ENCODE assay signal across 8 mouse cellular contexts in genomic region chr13:40868844-40869587, GRCm38 (mm10). TPM values are rescaled to one million over a fixed set of nuclear protein-coding genes. Genes with fewer than 3 reads are reported as not detected.
DNase-seq lines count a peak whose midpoint lies in the region; ATAC-seq and TF ChIP-seq lines count a peak whose summit lies in the region.

No protein-coding gene starts in this region.

- ATAC-seq in intestine, embryonic 16.5 days, result peak; percentile 82
- ATAC-seq in forebrain, embryonic 13.5 days, result no peak
- no peak for ATAC-seq in hindbrain, postnatal 0 days
- ATAC-seq in frontal cortex, adult (ENCODE audit: low TSS enrichment), result no peak

- no peak overlapping the region for H3K4me2 ChIP-seq in CH12.LX (ENCODE audit: insufficient read depth, low read depth, poor library complexity, severe bottlenecking)
- peak overlapping the region; percentile 12; the same call in 1 of the 2 replicates for H3K4me2 ChIP-seq in intestine, embryonic 16.5 days (ENCODE audit: low read depth, low read length)
- no peak overlapping the region for H3K4me2 ChIP-seq in forebrain, embryonic 13.5 days
- H3K4me2 ChIP-seq in hindbrain, postnatal 0 days (ENCODE audit: low read depth, low read length), result no peak overlapping the region

- intact Hi-C loops in left cerebral cortex, postnatal 25 days (cut with DNase I), result no loop called here

- no peak overlapping the region for H3K27ac ChIP-seq in CH12.LX (ENCODE audit: insufficient read depth, low read depth)
- H3K27ac ChIP-seq in intestine, embryonic 16.5 days (ENCODE audit: low read length), result peak overlapping the region; percentile 50
- H3K27ac ChIP-seq in forebrain, embryonic 13.5 days, result no peak overlapping the region
- H3K27ac ChIP-seq in hindbrain, postnatal 0 days, result no peak overlapping the region

- TF ChIP-seq POLR2A in CH12.LX (IDR thresholded peaks at IDR 0.05; ENCODE audit: low read depth, low read length), result no peak

- dilution Hi-C loops in CH12.LX (cut with MboI; ENCODE audit: extremely low pct_ligation_motif_present, extremely low pct_unique_long_range_greater_than_20kb, low sequenced_read_pairs), result no loop called here

- peak; percentile 7 for DNase-seq in CH12.LX (ENCODE audit: extremely low read depth)
- peak; percentile 26 for DNase-seq in T-cell, adult 2 months (ENCODE audit: low spot score)
- peak; percentile 65 for DNase-seq in lung, postnatal 25 days (ENCODE audit: low spot score)
- DNase-seq in left cerebral cortex, postnatal 25 days (ENCODE audit: low spot score in 2 of 2), result no peak
- DNase-seq in hindbrain, postnatal 0 days (ENCODE audit: low spot score), result no peak

- TF ChIP-seq RAD21 in CH12.LX (IDR thresholded peaks at IDR 0.05; ENCODE audit: low read depth, low read length), result no peak

- WGBS in intestine, embryonic 16.5 days, result 14% methylated on average over 16 of the region's 16 CpGs
- WGBS in forebrain, embryonic 13.5 days, result 39% methylated on average over 16 of the region's 16 CpGs
- 36% methylated on average over 15 of the region's 16 CpGs for WGBS in hindbrain, postnatal 0 days

- H3K4me1 ChIP-seq in CH12.LX (ENCODE audit: control insufficient read depth in 1 of 2, insufficient read depth in 2 of 2), result peaks cover 0 to 3% of the 10 kb centered on the region in 2 experiments; a peak in 1 of 4 replicates
- H3K4me1 ChIP-seq in intestine, embryonic 16.5 days (ENCODE audit: control insufficient read depth, insufficient read depth, low read length), result peaks cover 16% of the 10 kb centered on the region
- no peaks in the 10 kb centered on the region for H3K4me1 ChIP-seq in forebrain, embryonic 13.5 days
- no peaks in the 10 kb centered on the region for H3K4me1 ChIP-seq in hindbrain, postnatal 0 days (ENCODE audit: insufficient read depth, low read length)

- in situ Hi-C loops in CH12.LX (cut with MboI; ENCODE audit: low pct_ligation_motif_present, low pct_unique_long_range_greater_than_20kb, low sequenced_read_pairs), result no loop called here

- H3K9me3 ChIP-seq in CH12.LX (replicated peaks; ENCODE audit: low read length), result peaks cover 5% of the 10 kb centered on the region
- H3K9me3 ChIP-seq in intestine, embryonic 16.5 days (ENCODE audit: control insufficient read depth, low read length), result no peaks in the 10 kb centered on the region
- H3K9me3 ChIP-seq in forebrain, embryonic 13.5 days (replicated peaks), result no peaks in the 10 kb centered on the region
- no peaks in the 10 kb centered on the region for H3K9me3 ChIP-seq in hindbrain, postnatal 0 days (ENCODE audit: low read length)

- H3K4me3 ChIP-seq in CH12.LX (replicated peaks in 1 of 3; ENCODE audit: low read depth in 2 of 3, low read length in 2 of 3, poor library complexity in 1 of 3), result no peak overlapping the region
- no peak overlapping the region for H3K4me3 ChIP-seq in intestine, embryonic 16.5 days (ENCODE audit: low read length)
- no peak overlapping the region for H3K4me3 ChIP-seq in forebrain, embryonic 13.5 days
- H3K4me3 ChIP-seq in hindbrain, postnatal 0 days (ENCODE audit: low read length), result no peak overlapping the region

- no peaks in the 10 kb centered on the region for H3K27me3 ChIP-seq in CH12.LX (replicated peaks)
- no peaks in the 10 kb centered on the region for H3K27me3 ChIP-seq in intestine, embryonic 16.5 days (replicated peaks; ENCODE audit: control insufficient read depth, insufficient read depth, low read length)
- H3K27me3 ChIP-seq in forebrain, embryonic 13.5 days, result no peaks in the 10 kb centered on the region; the same call in 1 of the 2 replicates
- H3K27me3 ChIP-seq in hindbrain, postnatal 0 days (ENCODE audit: insufficient read depth, low read length), result no peaks in the 10 kb centered on the region

- H3K36me3 ChIP-seq in CH12.LX (replicated peaks in 1 of 2; ENCODE audit: control insufficient read depth in 1 of 2, insufficient read depth in 1 of 2, low read length in 1 of 2), result no peaks in the 10 kb centered on the region
- peaks cover 4% of the 10 kb centered on the region for H3K36me3 ChIP-seq in intestine, embryonic 16.5 days (ENCODE audit: control insufficient read depth, insufficient read depth, low read length)
- H3K36me3 ChIP-seq in forebrain, embryonic 13.5 days (ENCODE audit: poor library complexity, severe bottlenecking), result no peaks in the 10 kb centered on the region
- H3K36me3 ChIP-seq in hindbrain, postnatal 0 days (ENCODE audit: insufficient read depth, low read length), result no peaks in the 10 kb centered on the region

- no peaks in the 10 kb centered on the region for H3K79me2 ChIP-seq in CH12.LX (replicated peaks; ENCODE audit: control insufficient read depth, extremely low read depth, insufficient read depth, poor library complexity, severe bottlenecking)

- TF ChIP-seq EP300 in CH12.LX (IDR thresholded peaks at IDR 0.05; ENCODE audit: low read length), result no peak

- TF ChIP-seq CTCF in CH12.LX (conservative IDR thresholded peaks at IDR 0.05 in 1 of 2, IDR thresholded peaks at IDR 0.05 in 1 of 2; ENCODE audit: low read depth in 2 of 2, low read length in 2 of 2), result no peak
- TF ChIP-seq CTCF in hindbrain, postnatal 0 days (IDR thresholded peaks at IDR 0.05; ENCODE audit: low read depth), result no peak

- no peak overlapping the region for H3K9ac ChIP-seq in CH12.LX (ENCODE audit: insufficient read depth, low read depth)
- H3K9ac ChIP-seq in intestine, embryonic 16.5 days (ENCODE audit: low read depth, low read length), result no peak overlapping the region
- H3K9ac ChIP-seq in forebrain, embryonic 13.5 days, result no peak overlapping the region
- H3K9ac ChIP-seq in hindbrain, postnatal 0 days (replicated peaks; ENCODE audit: low read length), result no peak overlapping the region

TF ChIP-seq in CH12.LX, 34 proteins besides CTCF, POLR2A, EP300 and RAD21:
- TF ChIP-seq ETS1 (conservative IDR thresholded peaks at IDR 0.05; ENCODE audit: low read depth, low read length) (no peak), HCFC1 (IDR thresholded peaks at IDR 0.05; ENCODE audit: low read depth, low read length) (no peak), ZNF384 (IDR thresholded peaks at IDR 0.05; ENCODE audit: low read depth, low read length) (no peak)

RNA-seq across cellular contexts. Expression of gene Gcnt2, which starts 9.5 kb away (rescaled TPM):
- total RNA-seq in CH12.LX (2012; rRNA removed), result 0.04 TPM in 1 of 2 replicates, not detected in the other
- total RNA-seq in CH12.LX (2014; rRNA removed), result not detected in 2 replicates
- not detected in 2 replicates for polyA plus RNA-seq in CH12.LX (2012; ENCODE audit: insufficient read length, low read depth)
- polyA plus RNA-seq in intestine, embryonic 16.5 days (2015; fragmentation: Nextera tagmentation; extraction: Ambion mirVana), result 14.5 and 17.3 TPM in 2 replicates
- 10 to 100 TPM; 17.3 to 17.7 TPM for total RNA-seq in left cerebral cortex, postnatal 25 days (2021)
- 2.8 and 3.1 TPM in 2 replicates for polyA plus RNA-seq in forebrain, embryonic 13.5 days (2015; fragmentation: Nextera tagmentation; extraction: Ambion mirVana)
- 11.1 and 12.0 TPM in 2 replicates for total RNA-seq in hindbrain, postnatal 0 days (2014; rRNA removed)
- polyA plus RNA-seq in hindbrain, postnatal 0 days (2015; fragmentation: Nextera tagmentation; extraction: Ambion mirVana), result 2.9 and 3.1 TPM in 2 replicates

Comparison
In these comparisons a context has a peak if more than half of its experiments do, and no peak if none do; other contexts are left out.
1. DNase-seq: peak in CH12.LX (single experiment), T-cell, adult 2 months (single experiment) and lung, postnatal 25 days (single experiment); none in left cerebral cortex, postnatal 25 days (0 of 2) and hindbrain, postnatal 0 days (single experiment).